ENCODE assay signal across 9 mouse cellular contexts in the genomic region with DNA sequence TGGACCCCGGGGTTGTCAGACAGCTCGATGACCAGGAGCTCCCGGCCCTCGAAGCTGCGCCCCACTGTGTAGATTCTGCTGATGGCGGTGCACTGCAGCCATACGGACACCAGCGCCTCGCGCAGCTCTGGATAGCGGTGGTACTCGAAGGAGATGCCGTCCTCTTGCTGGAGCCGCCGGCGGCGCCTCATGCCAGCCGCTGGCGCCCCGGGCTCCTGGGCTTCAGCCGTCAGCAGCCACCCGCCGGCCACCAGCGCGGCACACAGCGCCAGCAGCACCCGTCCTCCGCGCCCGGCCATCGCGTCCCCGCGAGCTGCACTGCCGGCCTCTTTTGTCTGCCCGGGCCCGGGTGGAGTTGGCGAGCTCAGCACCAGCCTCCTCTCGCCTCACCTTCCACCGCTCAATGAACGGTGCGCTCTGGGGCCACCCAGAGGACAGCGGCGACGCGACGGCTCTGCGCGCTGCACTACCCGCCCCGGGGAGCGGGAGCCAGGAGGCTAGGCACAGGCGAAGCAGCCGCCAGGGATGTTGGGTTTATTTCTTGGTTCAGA. TPM values are rescaled to one million over a fixed set of nuclear protein-coding genes. Genes with fewer than 3 reads are reported as not detected.
DNase-seq lines count a peak whose midpoint lies in the region; ATAC-seq and TF ChIP-seq lines count a peak whose summit lies in the region.
"Had no signal": no experiment of that assay in that cellular context is flagged by ENCODE, and none has a peak within 500 bp of the region (broad histone marks: within the 10 kb centered on the region; RNA-seq: fewer than 3 reads in every experiment).

A gene (minus strand): TSS at position 404 of the 551 bp plus-strand sequence.

- no peaks in the 10 kb centered on the region for H3K4me1 ChIP-seq in hindbrain, embryonic 11.5 days (replicated peaks; ENCODE audit: control insufficient read depth, insufficient read depth, low read length)
- H3K4me1 ChIP-seq in lung, adult 2 months (ENCODE audit: control insufficient read depth, insufficient read depth, low read length): no peaks in the 10 kb centered on the region

- peak; percentile 99 for ATAC-seq in hindbrain, embryonic 11.5 days (ENCODE audit: low FRiP score)

- H3K9me3 ChIP-seq in hindbrain, embryonic 11.5 days (ENCODE audit: control insufficient read depth, low read length): no peaks in the 10 kb centered on the region

- WGBS in hindbrain, embryonic 11.5 days: 0% methylated on average over 49 of the region's 54 CpGs
- under 1% methylated on average over 54 of the region's 54 CpGs for WGBS in lung, adult 2 months

- TF ChIP-seq CTCF in lung, adult 2 months (IDR thresholded peaks at IDR 0.05; ENCODE audit: insufficient read depth, low read length): no peak

- H3K36me3 ChIP-seq in hindbrain, embryonic 11.5 days (ENCODE audit: control insufficient read depth, insufficient read depth, low read length): no peaks in the 10 kb centered on the region

- H3K27me3 ChIP-seq in hindbrain, embryonic 11.5 days (ENCODE audit: control insufficient read depth, insufficient read depth, low read length): no peaks in the 10 kb centered on the region

- no peak for TF ChIP-seq POLR2A in lung, adult 2 months (IDR thresholded peaks at IDR 0.05; ENCODE audit: borderline replicate concordance, extremely low read depth, low read depth, low read length)

- H3K4me2 ChIP-seq in hindbrain, embryonic 11.5 days (replicated peaks; ENCODE audit: low read depth, low read length): peak within 1 kb of the TSS; percentile 66

- peak within 1 kb of the TSS; percentile 93 for H3K9ac ChIP-seq in hindbrain, embryonic 11.5 days (ENCODE audit: low read depth, low read length)

- peak within 1 kb of the TSS; percentile 72 for H3K4me3 ChIP-seq in hindbrain, embryonic 11.5 days (ENCODE audit: low read depth, low read length)
- H3K4me3 ChIP-seq in lung, adult 2 months (replicated peaks; ENCODE audit: extremely low read depth, low read depth, low read length): no peak within 1 kb of the TSS
- H3K4me3 ChIP-seq: erythroblast, embryonic 14.5 days had no signal

- peak; percentile 83 for DNase-seq in R1 (ENCODE audit: low read depth, low spot score)
- peak; percentile 94 to 95 for DNase-seq in cerebellum, postnatal 14 days
- peak; percentile 72 to 78 for DNase-seq in frontal cortex, postnatal 25 days (ENCODE audit: low spot score in 2 of 2)
- DNase-seq in hindbrain, embryonic 11.5 days (ENCODE audit: low spot score): peak; percentile 88
- DNase-seq in layer of hippocampus, adult 9-10 months (ENCODE audit: low spot score): peak; percentile 53
- DNase-seq in lung, adult 2 months: peak; percentile 42
- DNase-seq in ovary, postnatal 10 days (ENCODE audit: low spot score): peak; percentile 59
- DNase-seq in thymus, postnatal 36 days: peak; percentile 17

- H3K27ac ChIP-seq in hindbrain, embryonic 11.5 days (ENCODE audit: low read depth, low read length): peak within 1 kb of the TSS; percentile 93

RNA-seq across cellular contexts. Expression of the gene that starts here (rescaled TPM):
- 268 and 279 TPM in 2 replicates for polyA plus RNA-seq in hindbrain, embryonic 11.5 days (2014; fragmentation: Nextera tagmentation; extraction: Ambion mirVana)
- 28.8 and 29.7 TPM in 2 replicates for polyA plus RNA-seq in lung, adult 2 months (2012; rRNA removed)
- polyA plus RNA-seq: erythroblast, embryonic 14.5 days had no signal

Comparison
In these comparisons a context has a peak if more than half of its experiments do, and no peak if none do; other contexts are left out.
1. DNase-seq: peak in every context shown above with its lines; median percentile 94 in cerebellum, postnatal 14 days; 88 in hindbrain, embryonic 11.5 days; 83 in R1; 75 in frontal cortex, postnatal 25 days; 59 in ovary, postnatal 10 days; 53 in layer of hippocampus, adult 9-10 months; 42 in lung, adult 2 months; 17 in thymus, postnatal 36 days.